Mouse (Mus musculus): ENCODE data around the gene D930020B18Rik.

- TF ChIP-seq CTCF (IDR thresholded peaks at IDR 0.05; ENCODE audit: low read depth) (no peak), EP300 (optimal IDR thresholded peaks at IDR 0.05) (no peak)
Observed at GRCm38 (mm10) chr10:121627216-121627852, 14.1 kb upstream of the D930020B18Rik start.

Data from stomach, postnatal 0 days (tissue).